Mouse (Mus musculus): ENCODE data around the gene Nap1l1.

GRCm38 (mm10) chr10:111509981-111510380, 37.0 kb downstream of the Nap1l1 start:
- TF ChIP-seq CTCF (IDR thresholded peaks at IDR 0.05; ENCODE audit: low read depth, low read length) = no peak
- TF ChIP-seq POLR2A (IDR thresholded peaks at IDR 0.05; ENCODE audit: borderline replicate concordance, low read depth, low read length) = no peak
